Mouse (Mus musculus): ENCODE results near the gene Gm3573.
A peak's percentile ranks its signal among the peaks of the same experiment; 100 is the strongest.
"Not testable (repeated sequence)": the region's sequence is repeated elsewhere in the genome, so short reads cannot be mapped to it uniquely, and the experiment has no call there.

The Gm3573 gene

DNA sequence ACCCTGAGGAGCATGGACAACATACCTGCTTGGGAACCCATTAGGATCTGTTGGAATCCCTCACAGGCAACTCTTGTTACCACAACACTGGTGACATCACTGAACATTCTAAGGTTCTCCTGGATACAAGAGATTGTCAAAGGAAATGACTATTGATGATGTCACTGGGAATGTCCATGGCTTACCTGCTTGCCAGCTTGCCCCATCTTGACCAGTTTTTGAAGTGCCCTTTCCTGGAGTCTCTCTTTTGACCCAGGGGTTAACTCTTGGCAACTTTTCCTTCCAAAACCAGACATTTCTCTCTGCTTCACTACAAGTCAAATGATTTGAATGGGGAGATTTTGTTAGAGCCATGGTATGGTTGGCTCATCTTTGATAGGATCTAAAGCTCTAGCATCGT, at the start of gene Gm3573:
Gene Gm3573 (minus strand): TSS at position 101 of the 400 bp plus-strand sequence.
- DNase-seq, result not testable (repeated sequence)

DNA sequence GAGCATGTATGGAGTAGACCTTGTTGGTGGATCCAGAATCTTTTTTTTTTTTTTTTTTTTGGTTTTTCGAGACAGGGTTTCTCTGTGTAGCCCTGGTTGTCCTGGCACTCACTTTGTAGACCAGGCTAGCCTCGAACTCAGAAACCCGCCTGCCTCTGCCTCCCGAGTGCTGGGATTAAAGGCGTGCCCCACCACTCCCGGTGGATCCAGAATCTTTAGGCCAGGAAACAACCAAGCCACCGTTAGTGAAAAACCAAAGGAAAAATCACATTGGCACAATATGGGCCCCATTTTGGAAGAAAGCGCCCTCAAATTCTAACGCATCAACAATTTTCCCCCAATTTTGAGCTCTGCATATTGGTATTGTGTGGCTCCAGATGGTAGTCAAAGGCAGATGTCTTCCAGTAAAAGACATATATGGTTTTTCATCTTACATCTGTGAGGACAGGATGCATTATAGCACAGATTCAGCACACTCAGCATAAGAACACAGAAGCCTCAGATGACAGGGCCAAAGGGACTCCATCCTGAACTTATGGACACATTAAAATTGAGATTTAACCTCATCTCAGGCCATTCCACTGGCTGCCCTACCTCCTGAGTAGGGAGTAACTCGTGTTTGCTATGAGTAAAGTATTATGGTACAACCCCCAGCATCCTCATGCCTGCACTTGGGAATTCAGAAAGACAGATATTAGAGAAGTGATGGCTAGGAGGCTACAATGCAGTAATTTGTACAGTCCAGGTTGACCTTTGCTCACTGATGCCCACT, 26.4 kb upstream of the Gm3573 start:
- DNase-seq, result peak; percentile 3 to 27

- DNase-seq, result peak in 1 of 2 experiments; percentile 21
These were observed 6.7 kb downstream of the Gm3573 start for GRCm38 (mm10) chr14:42183936-42184335.

- not testable (repeated sequence) for DNase-seq
These were observed 28.1 kb downstream of the Gm3573 start, which contains the start of gene Gm17027 for GRCm38 (mm10) chr14:42162522-42162921. TSS of gene Gm17027 (minus strand) at chr14:42162622.

Data from lung, postnatal 4 days (tissue).